Mouse (Mus musculus): ENCODE results near the gene Myl9. TPM values are rescaled to one million over a fixed set of nuclear protein-coding genes. Genes with fewer than 3 reads are reported as not detected.
A peak's percentile ranks its signal among the peaks of the same experiment; 100 is the strongest.
"Not testable (repeated sequence)": the region's sequence is repeated elsewhere in the genome, so short reads cannot be mapped to it uniquely, and the experiment has no call there.

Myl9 gene
- polyA plus RNA-seq, 1 experiment from 2014 or later: 466 TPM

DNA sequence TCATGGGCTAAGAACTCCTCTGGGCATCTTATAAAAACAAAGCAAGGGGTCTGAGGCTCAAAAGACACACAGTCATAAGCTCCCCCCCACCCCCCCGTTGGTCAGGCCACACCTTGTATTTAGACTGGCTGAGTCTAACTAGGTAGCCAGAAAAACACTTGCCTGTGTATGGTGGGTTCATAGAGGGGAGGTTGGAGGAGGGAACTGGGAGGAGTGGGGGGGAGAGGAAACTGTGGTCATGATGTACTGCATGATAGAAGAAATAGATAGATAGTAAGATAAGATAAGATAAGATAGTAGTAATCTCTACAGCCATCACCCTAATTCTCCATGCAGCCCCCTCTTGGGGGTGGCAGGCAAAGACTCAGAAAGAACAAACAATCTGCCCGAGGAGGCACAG is 4.3 kb downstream of the Myl9 start:
- no peak overlapping the region for H3K4me3 ChIP-seq (replicated peaks)
- H3K27ac ChIP-seq: no peak overlapping the region
- WGBS: 50% methylated on average over 2 of the region's 2 CpGs
- H3K9me3 ChIP-seq (replicated peaks): no peaks in the 10 kb centered on the region
- H3K4me2 ChIP-seq: no peak overlapping the region
- no peak for ATAC-seq (replicated peaks; ENCODE audit: low FRiP score)
- H3K4me1 ChIP-seq: peaks cover 49% of the 10 kb centered on the region
- peaks cover 6% of the 10 kb centered on the region; the same call in 1 of the 2 replicates for H3K27me3 ChIP-seq
- H3K36me3 ChIP-seq: no peaks in the 10 kb centered on the region
- H3K9ac ChIP-seq: no peak overlapping the region

GRCm38 (mm10) chr2:156780129-156780528 is 4.9 kb downstream of the Myl9 start:
- WGBS: 77% methylated on average over 9 of the region's 9 CpGs
- no peak overlapping the region; the same call in 1 of the 2 replicates for H3K4me2 ChIP-seq
- no peak overlapping the region for H3K4me3 ChIP-seq (replicated peaks)
- H3K9ac ChIP-seq: no peak overlapping the region; the same call in 1 of the 2 replicates
- H3K27ac ChIP-seq: no peak overlapping the region
- no peak for ATAC-seq (replicated peaks; ENCODE audit: low FRiP score)
- H3K4me1 ChIP-seq: peaks cover 42% of the 10 kb centered on the region
- H3K36me3 ChIP-seq: no peaks in the 10 kb centered on the region
- peaks cover 6% of the 10 kb centered on the region; the same call in 1 of the 2 replicates for H3K27me3 ChIP-seq
- no peaks in the 10 kb centered on the region for H3K9me3 ChIP-seq (replicated peaks)

DNA sequence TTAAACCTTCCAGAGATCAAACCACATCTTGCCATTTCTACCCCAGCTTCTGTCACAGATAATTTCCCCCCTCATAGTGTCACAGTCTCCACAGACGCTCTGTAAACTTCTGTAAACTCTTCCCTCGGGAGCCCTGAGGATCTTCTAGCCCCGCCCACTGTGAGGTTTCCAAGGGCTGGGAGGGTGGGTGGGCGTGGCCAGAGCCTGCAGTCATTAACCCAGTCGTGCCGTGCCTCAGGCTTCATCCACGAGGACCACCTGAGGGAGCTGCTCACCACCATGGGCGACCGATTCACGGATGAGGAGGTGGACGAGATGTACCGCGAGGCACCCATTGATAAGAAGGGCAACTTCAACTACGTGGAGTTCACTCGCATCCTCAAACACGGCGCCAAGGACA is 5.5 kb downstream of the Myl9 start:
- 19% methylated on average over 17 of the region's 17 CpGs for WGBS
- no peak for ATAC-seq (replicated peaks; ENCODE audit: low FRiP score)
- Histone ChIP-seq H3K36me3 (no peaks in the 10 kb centered on the region), H3K4me3 (replicated peaks) (no peak overlapping the region), H3K4me2 (peak overlapping the region; percentile 38), H3K9me3 (replicated peaks) (no peaks in the 10 kb centered on the region), H3K27me3 (peaks cover 6% of the 10 kb centered on the region; the same call in 1 of the 2 replicates), H3K27ac (no peak overlapping the region), H3K4me1 (peaks cover 36% of the 10 kb centered on the region), H3K9ac (peak overlapping the region; percentile 14; the same call in 1 of the 2 replicates)

DNA sequence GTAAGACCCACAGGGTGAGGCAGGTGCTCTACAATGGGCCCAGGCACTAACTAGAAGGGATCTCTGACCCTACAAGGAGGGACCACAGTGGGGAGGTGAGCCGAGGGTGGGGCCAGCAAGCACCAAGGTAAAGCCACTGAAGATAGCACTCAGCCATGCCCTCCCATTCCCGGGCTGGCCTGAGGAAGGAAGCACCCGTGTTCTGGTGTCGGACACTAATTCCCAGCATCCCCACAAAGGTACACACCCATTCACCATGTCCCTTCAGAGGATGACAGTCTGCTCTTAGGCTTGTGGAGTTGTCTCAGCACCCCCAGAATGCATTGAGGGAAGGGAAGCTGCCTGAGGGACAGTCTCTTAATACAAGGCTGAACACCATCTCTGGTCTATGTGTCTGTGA is 6.1 kb downstream of the Myl9 start:
- H3K4me1 ChIP-seq: peaks cover 34% of the 10 kb centered on the region
- no peak for ATAC-seq (replicated peaks; ENCODE audit: low FRiP score)
- no peak overlapping the region for H3K9ac ChIP-seq
- no peaks in the 10 kb centered on the region for H3K9me3 ChIP-seq (replicated peaks)
- H3K36me3 ChIP-seq: no peaks in the 10 kb centered on the region
- no peak overlapping the region for H3K4me3 ChIP-seq (replicated peaks)
- peak overlapping the region; percentile 38; the same call in 1 of the 2 replicates for H3K4me2 ChIP-seq
- H3K27me3 ChIP-seq: peaks cover 6% of the 10 kb centered on the region; the same call in 1 of the 2 replicates
- H3K27ac ChIP-seq: no peak overlapping the region
- WGBS: 74% methylated on average over 4 of the region's 4 CpGs

DNA sequence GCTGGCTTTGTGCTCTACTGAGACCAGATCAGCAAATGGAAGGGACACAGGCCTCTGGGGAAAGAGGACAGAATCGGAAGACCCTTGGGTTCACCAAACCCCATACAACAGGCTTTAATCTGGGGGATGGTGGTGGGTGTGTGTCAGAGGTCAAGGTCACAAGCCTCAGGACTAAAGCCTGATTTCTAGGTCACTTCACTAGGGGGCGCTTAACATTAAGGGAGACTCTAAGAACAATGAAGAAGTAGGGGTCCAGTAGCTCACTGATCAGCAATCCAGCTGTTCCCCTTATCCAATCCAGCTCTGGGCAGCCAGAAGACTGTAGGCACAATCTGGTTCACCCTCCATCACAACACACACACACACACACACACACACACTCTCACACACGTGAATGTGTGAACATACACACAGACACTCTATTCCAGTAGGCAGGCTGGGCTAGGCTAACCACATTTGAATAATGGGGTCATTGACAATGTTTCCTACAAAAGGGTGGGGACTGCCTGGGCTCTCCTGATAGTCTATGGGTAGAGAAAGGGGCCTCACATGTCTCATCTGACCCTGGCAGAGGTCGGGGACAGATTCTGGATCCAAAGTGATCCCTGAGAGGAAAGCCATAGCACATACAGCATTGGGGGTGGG is 6.7 kb downstream of the Myl9 start:
- no peak overlapping the region for H3K4me2 ChIP-seq
- 79% methylated on average over 4 of the region's 4 CpGs for WGBS
- no peak for ATAC-seq (replicated peaks; ENCODE audit: low FRiP score)

DNA sequence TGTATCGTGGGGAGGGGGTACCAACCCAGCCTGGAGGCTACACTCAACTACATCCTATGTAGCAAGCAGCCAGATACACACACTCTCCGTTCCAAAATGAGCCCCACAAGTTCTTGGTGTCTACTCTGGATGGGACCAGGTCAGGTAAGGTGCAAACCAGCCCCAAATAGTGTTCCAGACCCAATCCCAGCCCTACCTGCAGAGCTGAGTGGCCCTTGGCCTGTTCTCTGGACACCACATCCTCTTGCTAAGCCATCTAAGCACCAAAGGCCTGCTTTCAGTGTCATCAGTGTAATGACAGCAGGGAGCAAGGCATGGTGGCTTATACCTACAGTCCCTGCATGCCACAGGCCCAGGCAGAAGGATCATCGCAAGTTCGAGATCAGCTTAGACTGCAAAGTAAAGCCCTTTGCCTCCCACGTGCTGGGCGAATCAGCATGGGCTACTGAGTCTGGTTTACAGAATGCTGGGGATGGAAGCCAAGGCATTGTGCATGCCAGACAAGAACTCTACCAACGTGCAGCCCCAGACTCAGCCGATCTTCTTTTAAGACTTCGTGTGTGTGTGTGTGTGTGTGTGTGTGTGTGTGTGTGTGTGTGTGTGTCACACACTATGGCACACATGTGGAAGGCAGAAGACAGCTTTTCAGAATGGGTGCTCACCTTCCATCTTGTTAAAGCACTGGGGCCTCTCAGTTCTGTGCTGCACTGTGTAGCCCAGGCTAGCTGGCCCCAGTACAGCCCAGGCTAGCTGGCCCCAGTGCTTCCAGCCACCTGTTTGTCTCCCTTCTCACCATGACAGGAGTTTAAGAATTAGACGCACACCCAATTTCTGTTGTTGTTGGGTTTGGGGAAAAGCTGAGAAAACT is 7.5 kb downstream of the Myl9 start:
- no peak for ATAC-seq (replicated peaks; ENCODE audit: low FRiP score)
- Histone ChIP-seq H3K36me3 (no peaks in the 10 kb centered on the region), H3K4me2 (no peak overlapping the region), H3K4me1 (peaks cover 26% of the 10 kb centered on the region), H3K27ac (no peak overlapping the region), H3K27me3 (0 out of 2 replicates have a peak, but pooled peaks cover 3% of the 10 kb centered on the region), H3K9ac (no peak overlapping the region), H3K9me3 (replicated peaks) (no peaks in the 10 kb centered on the region), H3K4me3 (replicated peaks) (no peak overlapping the region)
- 85% methylated on average over 10 of the region's 10 CpGs for WGBS

More for the DNA sequence above, 6.7 kb downstream of the Myl9 start:
- H3K9ac ChIP-seq: no peak overlapping the region
- peaks cover 32% of the 10 kb centered on the region for H3K4me1 ChIP-seq
- H3K9me3 ChIP-seq (replicated peaks): no peaks in the 10 kb centered on the region
- H3K27ac ChIP-seq: no peak overlapping the region
- no peak overlapping the region for H3K4me3 ChIP-seq (replicated peaks)
- peaks cover 4% of the 10 kb centered on the region; the same call in 1 of the 2 replicates for H3K27me3 ChIP-seq
- no peaks in the 10 kb centered on the region for H3K36me3 ChIP-seq

DNA sequence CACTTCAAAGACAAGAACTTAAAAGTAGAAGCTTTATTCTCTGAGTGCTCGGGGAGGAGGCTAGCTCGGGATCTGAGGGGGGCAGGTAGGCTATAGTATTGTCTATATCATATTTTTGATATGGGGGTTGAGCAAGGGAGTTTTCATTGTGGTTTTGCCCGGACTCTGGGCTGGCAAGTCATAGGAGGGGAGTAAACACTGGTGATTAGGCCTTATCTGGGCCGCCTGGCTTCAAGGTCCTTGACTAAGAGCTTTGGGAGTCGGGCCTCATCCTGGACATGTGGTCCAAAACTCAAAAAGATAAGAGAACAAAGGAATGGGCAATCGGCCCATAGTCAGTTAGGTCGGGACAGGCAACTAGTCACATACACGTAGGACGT is 8.1 kb downstream of the Myl9 start:
- WGBS: 80% methylated on average over 9 of the region's 9 CpGs

DNA sequence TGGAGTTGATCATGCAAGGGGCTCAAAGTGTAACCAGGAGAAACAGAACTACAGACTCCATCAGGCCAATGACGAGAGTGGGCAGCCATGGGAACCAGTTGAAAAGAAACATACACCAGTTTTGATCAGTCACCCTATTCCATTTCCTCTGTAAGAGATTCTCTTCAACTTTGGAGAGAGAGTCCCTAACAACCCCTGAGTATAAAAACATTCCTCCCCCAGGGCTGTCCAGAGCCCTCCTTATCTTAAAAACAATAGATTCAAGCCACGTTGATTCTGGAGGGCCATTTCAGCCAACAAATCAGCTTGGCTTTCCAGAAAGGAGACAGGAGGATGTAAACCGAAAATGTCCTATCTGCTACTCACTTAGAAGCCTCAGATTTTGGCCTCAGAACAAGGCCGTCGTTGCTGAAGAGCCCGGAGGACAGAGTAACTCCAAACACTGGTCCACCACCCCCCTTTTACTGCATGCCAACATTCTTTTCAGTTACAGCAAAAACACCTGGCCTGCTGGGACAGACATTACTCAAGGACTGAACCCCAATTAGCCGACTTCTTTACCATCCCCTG is 8.9 kb downstream of the Myl9 start:
- Histone ChIP-seq H3K36me3 (no peaks in the 10 kb centered on the region), H3K4me3 (replicated peaks) (no peak overlapping the region), H3K27me3 (0 out of 2 replicates have a peak, but pooled peaks cover under 1% of the 10 kb centered on the region), H3K4me1 (peaks cover 16% of the 10 kb centered on the region), H3K4me2 (no peak overlapping the region), H3K9ac (no peak overlapping the region), H3K27ac (no peak overlapping the region), H3K9me3 (replicated peaks) (no peaks in the 10 kb centered on the region)
- WGBS: 59% methylated on average over 7 of the region's 7 CpGs
- no peak for ATAC-seq (replicated peaks; ENCODE audit: low FRiP score)

More for the DNA sequence above, 8.1 kb downstream of the Myl9 start:
- ATAC-seq (replicated peaks; ENCODE audit: low FRiP score): no peak
- no peak overlapping the region for H3K27ac ChIP-seq
- no peak overlapping the region for H3K9ac ChIP-seq
- H3K27me3 ChIP-seq: 0 out of 2 replicates have a peak, but pooled peaks cover 3% of the 10 kb centered on the region
- no peak overlapping the region for H3K4me3 ChIP-seq (replicated peaks)
- no peak overlapping the region for H3K4me2 ChIP-seq
- H3K9me3 ChIP-seq (replicated peaks): no peaks in the 10 kb centered on the region
- H3K36me3 ChIP-seq: no peaks in the 10 kb centered on the region
- peaks cover 21% of the 10 kb centered on the region for H3K4me1 ChIP-seq

DNA sequence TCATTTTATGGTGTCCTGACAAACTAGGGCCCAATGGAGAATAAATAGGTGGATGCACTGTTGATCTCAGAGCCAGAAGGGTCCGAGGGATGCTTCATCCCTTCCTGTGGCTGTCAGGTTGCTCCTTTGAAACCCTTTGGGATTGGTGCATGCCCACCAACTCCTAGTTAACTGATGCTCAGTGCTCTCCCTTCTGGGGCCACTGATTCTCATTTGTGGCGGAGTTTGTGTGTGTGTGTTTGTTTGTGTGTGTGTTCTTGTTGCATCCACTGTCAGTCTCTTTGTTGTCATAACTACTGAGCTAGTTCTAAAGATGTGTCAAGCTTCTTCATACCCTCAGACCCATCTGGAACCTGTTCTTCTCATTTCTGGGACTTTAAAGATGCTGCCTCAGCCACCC is 9.7 kb downstream of the Myl9 start:
- no peaks in the 10 kb centered on the region for H3K36me3 ChIP-seq
- no peaks in the 10 kb centered on the region for H3K9me3 ChIP-seq (replicated peaks)
- H3K9ac ChIP-seq: no peak overlapping the region
- H3K27ac ChIP-seq: no peak overlapping the region
- 87% methylated on average over 2 of the region's 2 CpGs for WGBS
- H3K27me3 ChIP-seq: no peaks in the 10 kb centered on the region
- H3K4me2 ChIP-seq: no peak overlapping the region
- peaks cover 13% of the 10 kb centered on the region for H3K4me1 ChIP-seq
- no peak overlapping the region for H3K4me3 ChIP-seq (replicated peaks)
- no peak for ATAC-seq (replicated peaks; ENCODE audit: low FRiP score)

DNA sequence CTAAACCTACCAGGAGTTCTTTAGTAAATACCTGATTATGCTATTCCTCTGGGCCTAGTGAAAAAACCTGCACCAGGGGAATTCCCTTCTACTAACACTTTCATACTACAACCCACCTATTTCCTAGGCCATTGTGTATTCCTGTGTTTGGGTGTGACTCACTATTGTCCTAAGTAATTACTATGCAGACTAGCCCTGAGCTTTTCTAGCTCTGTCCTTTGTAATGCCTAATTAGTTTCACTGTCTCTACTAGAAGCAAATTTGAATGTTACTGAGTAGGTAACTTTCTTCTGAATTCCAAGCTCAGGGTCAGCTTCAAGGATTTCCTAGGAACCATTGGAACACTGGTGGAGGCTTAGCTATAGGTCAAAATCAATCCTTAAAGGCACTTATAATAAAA is 11.1 kb downstream of the Myl9 start:
- not testable (repeated sequence) for H3K27ac ChIP-seq; H3K4me1 ChIP-seq; H3K4me2 ChIP-seq; ATAC-seq (replicated peaks; ENCODE audit: low FRiP score); H3K27me3 ChIP-seq; H3K9ac ChIP-seq; H3K36me3 ChIP-seq; H3K9me3 ChIP-seq (replicated peaks); H3K4me3 ChIP-seq (replicated peaks)

DNA sequence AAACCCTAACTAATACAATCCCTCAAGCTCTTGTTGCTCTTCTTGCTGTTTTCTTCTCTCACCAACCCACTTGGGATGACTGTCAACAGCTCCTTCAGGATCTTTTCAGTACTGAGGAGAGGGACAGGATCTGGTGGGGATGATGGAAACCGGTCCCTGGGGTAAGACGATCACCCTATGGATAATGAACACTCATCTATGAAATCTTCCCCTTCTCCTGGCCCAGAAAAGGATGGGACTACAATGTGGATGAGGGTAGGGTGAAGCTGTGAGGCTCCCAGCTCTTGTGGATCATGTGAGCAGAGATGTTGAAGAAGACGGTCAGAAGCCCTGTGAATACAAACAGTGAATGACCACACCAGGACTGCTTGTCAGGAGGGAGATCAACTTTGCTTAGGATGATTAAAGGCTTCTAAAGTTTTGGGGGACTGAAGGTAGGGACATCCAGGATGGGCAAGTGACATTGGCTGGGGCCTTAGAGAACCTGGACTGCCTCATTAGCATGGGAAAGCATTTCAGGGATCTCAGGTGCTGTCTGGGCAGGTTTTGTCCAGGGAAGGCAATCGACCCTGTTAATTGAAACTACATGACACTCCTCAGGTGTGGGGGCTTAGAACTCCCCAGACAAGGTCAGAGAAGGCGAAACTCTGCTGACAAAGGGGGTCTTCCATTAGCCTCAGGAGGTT is 12.0 kb downstream of the Myl9 start:
- WGBS: 89% methylated on average over 5 of the region's 5 CpGs
- ATAC-seq (replicated peaks; ENCODE audit: low FRiP score): no peak
- Histone ChIP-seq H3K9me3 (replicated peaks) (0 out of 2 replicates have a peak, but pooled peaks cover 7% of the 10 kb centered on the region), H3K4me3 (replicated peaks) (no peak overlapping the region), H3K4me1 (no peaks in the 10 kb centered on the region), H3K27me3 (no peaks in the 10 kb centered on the region), H3K36me3 (no peaks in the 10 kb centered on the region), H3K27ac (no peak overlapping the region), H3K4me2 (no peak overlapping the region), H3K9ac (no peak overlapping the region)

- ATAC-seq (replicated peaks; ENCODE audit: low FRiP score): no peak
- WGBS: 37% methylated on average over 3 of the region's 3 CpGs
Observed at GRCm38 (mm10) chr2:156787776-156788105, 12.5 kb downstream of the Myl9 start.

More at GRCm38 (mm10) chr2:156787776-156788105, 12.5 kb downstream of the Myl9 start:
- no peaks in the 10 kb centered on the region for H3K36me3 ChIP-seq
- H3K4me2 ChIP-seq: no peak overlapping the region
- H3K4me3 ChIP-seq (replicated peaks): no peak overlapping the region
- no peaks in the 10 kb centered on the region for H3K4me1 ChIP-seq
- no peak overlapping the region for H3K27ac ChIP-seq
- H3K9me3 ChIP-seq (replicated peaks): 0 out of 2 replicates have a peak, but pooled peaks cover 10% of the 10 kb centered on the region
- no peaks in the 10 kb centered on the region for H3K27me3 ChIP-seq
- no peak overlapping the region for H3K9ac ChIP-seq
